Mouse (Mus musculus): ENCODE measurements at regions not wholly inside any gene's neighbourhood (a gene's known extent, or its start where the extent isn't known, plus 50 kb on each side); places are given as distances from the start of the nearest gene placed in this dataset.
"Not testable (repeated sequence)": the region's sequence is repeated elsewhere in the genome, so short reads cannot be mapped to it uniquely, and the experiment has no call there.

GRCm38 (mm10) chr13:10952923-10953322, 592.3 kb upstream of the Chrm3 start:
- no peaks in the 10 kb centered on the region for H3K9me3 ChIP-seq
- no peak overlapping the region for H3K4me3 ChIP-seq
- WGBS, result 96% methylated on average over 3 of the region's 3 CpGs
- H3K27me3 ChIP-seq, result no peaks in the 10 kb centered on the region
- no peaks in the 10 kb centered on the region for H3K36me3 ChIP-seq
- no peak overlapping the region for H3K27ac ChIP-seq
- ATAC-seq (ENCODE audit: low FRiP score), result no peak
- no peaks in the 10 kb centered on the region for H3K4me1 ChIP-seq (replicated peaks)
- no peak overlapping the region for H3K4me2 ChIP-seq
- no peak overlapping the region for H3K9ac ChIP-seq

GRCm38 (mm10) chr13:10950658-10951057, 590.0 kb upstream of the Chrm3 start:
- not testable (repeated sequence) for H3K9ac ChIP-seq; H3K27ac ChIP-seq; H3K9me3 ChIP-seq; H3K4me2 ChIP-seq; H3K4me3 ChIP-seq; H3K4me1 ChIP-seq (replicated peaks); H3K36me3 ChIP-seq; H3K27me3 ChIP-seq; ATAC-seq (ENCODE audit: low FRiP score)
- WGBS, result 83% methylated on average over 9 of the region's 9 CpGs

GRCm38 (mm10) chr13:10947398-10947797, 586.8 kb upstream of the Chrm3 start:
- Histone ChIP-seq H3K36me3 (no peaks in the 10 kb centered on the region), H3K4me1 (replicated peaks) (no peaks in the 10 kb centered on the region), H3K9ac (no peak overlapping the region), H3K9me3 (no peaks in the 10 kb centered on the region), H3K4me2 (no peak overlapping the region), H3K27ac (no peak overlapping the region), H3K4me3 (no peak overlapping the region), H3K27me3 (no peaks in the 10 kb centered on the region)
- 75% methylated on average over 2 of the region's 2 CpGs for WGBS
- no peak for ATAC-seq (ENCODE audit: low FRiP score)

GRCm38 (mm10) chr13:10943877-10944276, 583.2 kb upstream of the Chrm3 start:
- Histone ChIP-seq H3K4me2 (no peak overlapping the region), H3K4me1 (replicated peaks) (no peaks in the 10 kb centered on the region), H3K4me3 (no peak overlapping the region), H3K9ac (no peak overlapping the region), H3K27ac (no peak overlapping the region; the same call in 1 of the 2 replicates), H3K27me3 (no peaks in the 10 kb centered on the region), H3K36me3 (no peaks in the 10 kb centered on the region), H3K9me3 (no peaks in the 10 kb centered on the region)
- 75% methylated on average over 4 of the region's 4 CpGs for WGBS
- ATAC-seq (ENCODE audit: low FRiP score), result no peak

- H3K9me3 ChIP-seq, result no peaks in the 10 kb centered on the region
- no peak overlapping the region for H3K9ac ChIP-seq
- H3K27me3 ChIP-seq, result no peaks in the 10 kb centered on the region
- no peaks in the 10 kb centered on the region for H3K36me3 ChIP-seq
- WGBS, result 50% methylated on average over 4 of the region's 4 CpGs
- no peak overlapping the region for H3K4me3 ChIP-seq
- H3K4me2 ChIP-seq, result no peak overlapping the region
- H3K4me1 ChIP-seq (replicated peaks), result no peaks in the 10 kb centered on the region
- no peak overlapping the region for H3K27ac ChIP-seq
- no peak for ATAC-seq (ENCODE audit: low FRiP score)
Observed at GRCm38 (mm10) chr13:10942031-10942655, 581.5 kb upstream of the Chrm3 start.

- Histone ChIP-seq H3K9ac (no peak overlapping the region), H3K27ac (no peak overlapping the region), H3K4me1 (replicated peaks) (no peaks in the 10 kb centered on the region), H3K9me3 (no peaks in the 10 kb centered on the region), H3K4me2 (no peak overlapping the region), H3K4me3 (no peak overlapping the region), H3K36me3 (no peaks in the 10 kb centered on the region), H3K27me3 (no peaks in the 10 kb centered on the region)
- 89% methylated on average over 2 of the region's 2 CpGs for WGBS
- ATAC-seq (ENCODE audit: low FRiP score), result no peak
Observed at GRCm38 (mm10) chr13:10938233-10938632, 577.6 kb upstream of the Chrm3 start.

- Histone ChIP-seq H3K36me3 (no peaks in the 10 kb centered on the region), H3K4me3 (no peak overlapping the region), H3K9ac (no peak overlapping the region), H3K27ac (no peak overlapping the region), H3K4me2 (no peak overlapping the region), H3K27me3 (no peaks in the 10 kb centered on the region), H3K4me1 (replicated peaks) (no peaks in the 10 kb centered on the region), H3K9me3 (no peaks in the 10 kb centered on the region)
- ATAC-seq (ENCODE audit: low FRiP score), result no peak
- WGBS, result 96% methylated on average over 3 of the region's 3 CpGs
Observed at GRCm38 (mm10) chr13:10930741-10931140, 570.1 kb upstream of the Chrm3 start.

- Histone ChIP-seq H3K4me1 (replicated peaks) (no peaks in the 10 kb centered on the region), H3K9me3 (no peaks in the 10 kb centered on the region), H3K4me3 (no peak overlapping the region), H3K4me2 (no peak overlapping the region), H3K9ac (no peak overlapping the region), H3K36me3 (no peaks in the 10 kb centered on the region), H3K27ac (no peak overlapping the region), H3K27me3 (no peaks in the 10 kb centered on the region)
- no peak for ATAC-seq (ENCODE audit: low FRiP score)
Observed at GRCm38 (mm10) chr13:10914377-10914776, 553.7 kb upstream of the Chrm3 start.

GRCm38 (mm10) chr13:10909122-10909751, 548.6 kb upstream of the Chrm3 start:
- ATAC-seq (ENCODE audit: low FRiP score), result no peak
- Histone ChIP-seq H3K9ac (no peak overlapping the region), H3K27me3 (no peaks in the 10 kb centered on the region), H3K9me3 (no peaks in the 10 kb centered on the region), H3K27ac (no peak overlapping the region), H3K36me3 (no peaks in the 10 kb centered on the region), H3K4me2 (no peak overlapping the region), H3K4me1 (replicated peaks) (no peaks in the 10 kb centered on the region), H3K4me3 (no peak overlapping the region)
- 50% methylated on average over 2 of the region's 2 CpGs for WGBS

- H3K27ac ChIP-seq, result no peak overlapping the region
- no peak overlapping the region for H3K4me2 ChIP-seq
- H3K4me1 ChIP-seq (replicated peaks), result no peaks in the 10 kb centered on the region
- no peaks in the 10 kb centered on the region for H3K36me3 ChIP-seq
- H3K4me3 ChIP-seq, result no peak overlapping the region
- WGBS, result 77% methylated on average over 2 of the region's 2 CpGs
- no peak overlapping the region for H3K9ac ChIP-seq
- H3K27me3 ChIP-seq, result no peaks in the 10 kb centered on the region
- no peak for ATAC-seq (ENCODE audit: low FRiP score)
- H3K9me3 ChIP-seq, result 0 out of 2 replicates have a peak, but pooled peaks cover 2% of the 10 kb centered on the region
Observed at GRCm38 (mm10) chr13:10867864-10868263, 507.2 kb upstream of the Chrm3 start.

GRCm38 (mm10) chr13:10855947-10856561, 495.4 kb upstream of the Chrm3 start:
- not testable (repeated sequence) for ATAC-seq (ENCODE audit: low FRiP score); H3K9ac ChIP-seq; H3K4me3 ChIP-seq; H3K4me1 ChIP-seq (replicated peaks); H3K27me3 ChIP-seq; H3K4me2 ChIP-seq; H3K9me3 ChIP-seq; H3K27ac ChIP-seq; H3K36me3 ChIP-seq
- WGBS, result 96% methylated on average over 9 of the region's 9 CpGs

- H3K27me3 ChIP-seq, result no peaks in the 10 kb centered on the region
- H3K4me3 ChIP-seq, result no peak overlapping the region
- no peak overlapping the region for H3K9ac ChIP-seq
- WGBS, result 65% methylated on average over 5 of the region's 5 CpGs
- no peaks in the 10 kb centered on the region for H3K36me3 ChIP-seq
- no peaks in the 10 kb centered on the region for H3K9me3 ChIP-seq
- H3K4me2 ChIP-seq, result no peak overlapping the region
- no peak overlapping the region for H3K27ac ChIP-seq
- H3K4me1 ChIP-seq (replicated peaks), result 0 out of 2 replicates have a peak, but pooled peaks cover 3% of the 10 kb centered on the region
- ATAC-seq (ENCODE audit: low FRiP score), result no peak
Observed at GRCm38 (mm10) chr13:10845212-10845611, 484.6 kb upstream of the Chrm3 start.

- Histone ChIP-seq H3K27ac (no peak overlapping the region), H3K4me3 (no peak overlapping the region), H3K9me3 (no peaks in the 10 kb centered on the region), H3K36me3 (no peaks in the 10 kb centered on the region), H3K4me1 (replicated peaks) (no peaks in the 10 kb centered on the region), H3K9ac (no peak overlapping the region), H3K27me3 (no peaks in the 10 kb centered on the region), H3K4me2 (no peak overlapping the region)
- ATAC-seq (ENCODE audit: low FRiP score), result no peak
- WGBS, result 66% methylated on average over 3 of the region's 3 CpGs
Observed at GRCm38 (mm10) chr13:10799351-10799913, 438.8 kb upstream of the Chrm3 start.

Measured in hindbrain, embryonic 13.5 days (tissue).